Mouse (Mus musculus): ENCODE measurements around the gene Atf7ip. TPM values are rescaled to one million over a fixed set of nuclear protein-coding genes. Genes with fewer than 3 reads are reported as not detected.

Atf7ip gene
- polyA plus RNA-seq, 2 experiments, result 35.7 to 38.4 TPM

- Histone ChIP-seq H3K27me3 (ENCODE audit: control insufficient read depth, insufficient read depth, low read length) (no peaks in the 10 kb centered on the region), H3K4me2 (replicated peaks; ENCODE audit: low read depth, low read length, severe bottlenecking) (no peak overlapping the region), H3K9me3 (ENCODE audit: control insufficient read depth, low read length) (no peaks in the 10 kb centered on the region), H3K4me1 (ENCODE audit: control insufficient read depth, insufficient read depth, low read length) (no peaks in the 10 kb centered on the region), H3K27ac (replicated peaks; ENCODE audit: low read depth, low read length) (no peak overlapping the region), H3K36me3 (ENCODE audit: control insufficient read depth, insufficient read depth, low read length) (no peaks in the 10 kb centered on the region), H3K4me3 (replicated peaks; ENCODE audit: low read length) (no peak overlapping the region), H3K9ac (ENCODE audit: low read depth, low read length, severe bottlenecking) (no peak overlapping the region)
- DNase-seq (ENCODE audit: low spot score) (no peak), ATAC-seq (ENCODE audit: low FRiP score, low read depth) (no peak)
- TF ChIP-seq POLR2A (IDR thresholded peaks at IDR 0.05; ENCODE audit: borderline replicate concordance, extremely low read depth, insufficient read depth, insufficient read length), result no peak
- WGBS, result 93% methylated on average over 5 of the region's 5 CpGs
These were observed 123.7 kb downstream of the Atf7ip start for GRCm38 (mm10) chr6:136629639-136630038.

- WGBS, result 76% methylated on average over 8 of the region's 8 CpGs
- no peak overlapping the region for H3K4me3 ChIP-seq (replicated peaks; ENCODE audit: low read length)
- no peak for ATAC-seq (ENCODE audit: low FRiP score, low read depth)
- H3K27me3 ChIP-seq (ENCODE audit: control insufficient read depth, insufficient read depth, low read length), result no peaks in the 10 kb centered on the region
- H3K9me3 ChIP-seq (ENCODE audit: control insufficient read depth, low read length), result no peaks in the 10 kb centered on the region
- no peak overlapping the region for H3K9ac ChIP-seq (ENCODE audit: low read depth, low read length, severe bottlenecking)
- no peaks in the 10 kb centered on the region for H3K36me3 ChIP-seq (ENCODE audit: control insufficient read depth, insufficient read depth, low read length)
- H3K4me1 ChIP-seq (ENCODE audit: control insufficient read depth, insufficient read depth, low read length), result no peaks in the 10 kb centered on the region
- H3K4me2 ChIP-seq (replicated peaks; ENCODE audit: low read depth, low read length, severe bottlenecking), result no peak overlapping the region
- no peak for TF ChIP-seq POLR2A (IDR thresholded peaks at IDR 0.05; ENCODE audit: borderline replicate concordance, extremely low read depth, insufficient read depth, insufficient read length)
- no peak for DNase-seq (ENCODE audit: low spot score)
- no peak overlapping the region for H3K27ac ChIP-seq (replicated peaks; ENCODE audit: low read depth, low read length)
These were observed 125.6 kb downstream of the Atf7ip start for GRCm38 (mm10) chr6:136631519-136631918.

- ATAC-seq (ENCODE audit: low FRiP score, low read depth) (no peak), DNase-seq (ENCODE audit: low spot score) (no peak)
- H3K4me2 ChIP-seq (replicated peaks; ENCODE audit: low read depth, low read length, severe bottlenecking), result no peak overlapping the region
- H3K9me3 ChIP-seq (ENCODE audit: control insufficient read depth, low read length), result no peaks in the 10 kb centered on the region
- no peak overlapping the region for H3K27ac ChIP-seq (replicated peaks; ENCODE audit: low read depth, low read length)
- no peaks in the 10 kb centered on the region for H3K27me3 ChIP-seq (ENCODE audit: control insufficient read depth, insufficient read depth, low read length)
- H3K4me1 ChIP-seq (ENCODE audit: control insufficient read depth, insufficient read depth, low read length), result no peaks in the 10 kb centered on the region
- no peak overlapping the region for H3K4me3 ChIP-seq (replicated peaks; ENCODE audit: low read length)
- H3K9ac ChIP-seq (ENCODE audit: low read depth, low read length, severe bottlenecking), result no peak overlapping the region
- H3K36me3 ChIP-seq (ENCODE audit: control insufficient read depth, insufficient read depth, low read length), result no peaks in the 10 kb centered on the region
- WGBS, result 77% methylated on average over 13 of the region's 13 CpGs
- no peak for TF ChIP-seq POLR2A (IDR thresholded peaks at IDR 0.05; ENCODE audit: borderline replicate concordance, extremely low read depth, insufficient read depth, insufficient read length)
These were observed 126.1 kb downstream of the Atf7ip start for GRCm38 (mm10) chr6:136631945-136632534.

- H3K4me2 ChIP-seq (replicated peaks; ENCODE audit: low read depth, low read length, severe bottlenecking), result no peak overlapping the region
- no peak overlapping the region for H3K9ac ChIP-seq (ENCODE audit: low read depth, low read length, severe bottlenecking)
- DNase-seq (ENCODE audit: low spot score) (no peak), ATAC-seq (ENCODE audit: low FRiP score, low read depth) (no peak)
- no peaks in the 10 kb centered on the region for H3K4me1 ChIP-seq (ENCODE audit: control insufficient read depth, insufficient read depth, low read length)
- no peak overlapping the region for H3K27ac ChIP-seq (replicated peaks; ENCODE audit: low read depth, low read length)
- no peaks in the 10 kb centered on the region for H3K27me3 ChIP-seq (ENCODE audit: control insufficient read depth, insufficient read depth, low read length)
- no peaks in the 10 kb centered on the region for H3K36me3 ChIP-seq (ENCODE audit: control insufficient read depth, insufficient read depth, low read length)
- TF ChIP-seq POLR2A (IDR thresholded peaks at IDR 0.05; ENCODE audit: borderline replicate concordance, extremely low read depth, insufficient read depth, insufficient read length), result no peak
- 88% methylated on average over 3 of the region's 3 CpGs for WGBS
- H3K9me3 ChIP-seq (ENCODE audit: control insufficient read depth, low read length), result no peaks in the 10 kb centered on the region
- H3K4me3 ChIP-seq (replicated peaks; ENCODE audit: low read length), result no peak overlapping the region
These were observed 127.2 kb downstream of the Atf7ip start for GRCm38 (mm10) chr6:136633154-136633553.

- Histone ChIP-seq H3K9me3 (ENCODE audit: control insufficient read depth, low read length) (no peaks in the 10 kb centered on the region), H3K4me3 (replicated peaks; ENCODE audit: low read length) (no peak overlapping the region), H3K4me2 (replicated peaks; ENCODE audit: low read depth, low read length, severe bottlenecking) (no peak overlapping the region), H3K9ac (ENCODE audit: low read depth, low read length, severe bottlenecking) (no peak overlapping the region), H3K36me3 (ENCODE audit: control insufficient read depth, insufficient read depth, low read length) (no peaks in the 10 kb centered on the region), H3K27ac (replicated peaks; ENCODE audit: low read depth, low read length) (no peak overlapping the region), H3K27me3 (ENCODE audit: control insufficient read depth, insufficient read depth, low read length) (no peaks in the 10 kb centered on the region), H3K4me1 (ENCODE audit: control insufficient read depth, insufficient read depth, low read length) (no peaks in the 10 kb centered on the region)
- WGBS, result 78% methylated on average over 6 of the region's 6 CpGs
- no peak for TF ChIP-seq POLR2A (IDR thresholded peaks at IDR 0.05; ENCODE audit: borderline replicate concordance, extremely low read depth, insufficient read depth, insufficient read length)
- DNase-seq (ENCODE audit: low spot score), result no peak
- ATAC-seq (ENCODE audit: low FRiP score, low read depth), result no peak
These were observed 127.8 kb downstream of the Atf7ip start for GRCm38 (mm10) chr6:136633719-136634118.

GRCm38 (mm10) chr6:136634982-136635381 is 129.0 kb downstream of the Atf7ip start:
- H3K4me1 ChIP-seq (ENCODE audit: control insufficient read depth, insufficient read depth, low read length), result no peaks in the 10 kb centered on the region
- no peak overlapping the region for H3K4me2 ChIP-seq (replicated peaks; ENCODE audit: low read depth, low read length, severe bottlenecking)
- ATAC-seq (ENCODE audit: low FRiP score, low read depth) (no peak), DNase-seq (ENCODE audit: low spot score) (no peak)
- H3K9ac ChIP-seq (ENCODE audit: low read depth, low read length, severe bottlenecking), result no peak overlapping the region
- no peaks in the 10 kb centered on the region for H3K9me3 ChIP-seq (ENCODE audit: control insufficient read depth, low read length)
- 77% methylated on average over 3 of the region's 3 CpGs for WGBS
- no peak overlapping the region for H3K4me3 ChIP-seq (replicated peaks; ENCODE audit: low read length)
- no peaks in the 10 kb centered on the region for H3K27me3 ChIP-seq (ENCODE audit: control insufficient read depth, insufficient read depth, low read length)
- no peak overlapping the region for H3K27ac ChIP-seq (replicated peaks; ENCODE audit: low read depth, low read length)
- no peaks in the 10 kb centered on the region for H3K36me3 ChIP-seq (ENCODE audit: control insufficient read depth, insufficient read depth, low read length)
- TF ChIP-seq POLR2A (IDR thresholded peaks at IDR 0.05; ENCODE audit: borderline replicate concordance, extremely low read depth, insufficient read depth, insufficient read length), result no peak
